Mouse (Mus musculus): Measurements from ENCODE around the gene Creg2. TPM values are rescaled to one million over a fixed set of nuclear protein-coding genes. Genes with fewer than 3 reads are reported as not detected.
"Not testable (repeated sequence)": the region's sequence is repeated elsewhere in the genome, so short reads cannot be mapped to it uniquely, and the experiment has no call there.

The Creg2 gene
- total RNA-seq, 2 experiments from 2014 or later: 0.13 to 0.23 TPM

- not testable (repeated sequence) for DNase-seq
Observed at GRCm38 (mm10) chr1:39597135-39597534, 54.1 kb downstream of the Creg2 start.

GRCm38 (mm10) chr1:39593836-39594235 lies 57.4 kb downstream of the Creg2 start:
- no peak for DNase-seq

GRCm38 (mm10) chr1:39592090-39592489 lies 59.2 kb downstream of the Creg2 start:
- no peak for DNase-seq

GRCm38 (mm10) chr1:39591557-39591956 lies 59.7 kb downstream of the Creg2 start:
- DNase-seq: not testable (repeated sequence)

GRCm38 (mm10) chr1:39590193-39590592 lies 61.1 kb downstream of the Creg2 start:
- DNase-seq: no peak

- no peak for DNase-seq
Observed at GRCm38 (mm10) chr1:39585416-39585815, 65.9 kb downstream of the Creg2 start.

- DNase-seq: no peak
Observed at GRCm38 (mm10) chr1:39583173-39583572, 68.1 kb downstream of the Creg2 start.

GRCm38 (mm10) chr1:39581215-39581614 lies 70.1 kb downstream of the Creg2 start:
- DNase-seq: no peak

- no peak for DNase-seq
Observed at GRCm38 (mm10) chr1:39579139-39579538, 72.1 kb downstream of the Creg2 start.

- DNase-seq: no peak
Observed at GRCm38 (mm10) chr1:39578446-39578845, 72.8 kb downstream of the Creg2 start.

GRCm38 (mm10) chr1:39577253-39577705 lies 74.0 kb downstream of the Creg2 start, which contains the start of gene Rnf149:
Gene Rnf149, minus strand, starts transcription at chr1:39577405.
- DNase-seq: peak; percentile 98 to 99

GRCm38 (mm10) chr1:39576431-39577243 lies 74.6 kb downstream of the Creg2 start:
- peak; percentile 56 to 70 for DNase-seq

GRCm38 (mm10) chr1:39575778-39576375 lies 75.4 kb downstream of the Creg2 start:
- peak in 1 of 2 experiments; percentile 5 for DNase-seq

- DNase-seq: no peak
Observed at GRCm38 (mm10) chr1:39573890-39574289, 77.4 kb downstream of the Creg2 start.

GRCm38 (mm10) chr1:39571653-39572052 lies 79.6 kb downstream of the Creg2 start:
- no peak for DNase-seq

Other genes starting within 250 kb of the Creg2 start
- 10 to 100 TPM in 1 of 2 experiments, 1 to 10 TPM in 1; 6.9 to 18.7 TPM for gene Tbc1d8, start 172.7 kb downstream of the Creg2 start, total RNA-seq (2021)
- gene Cnot11, start 116.5 kb downstream of the Creg2 start, total RNA-seq (2021): 10 to 100 TPM; 20.0 to 20.3 TPM
- 10 to 100 TPM; 48.3 to 51.5 TPM for gene Rnf149, start 74.1 kb downstream of the Creg2 start, total RNA-seq (2021)
- gene Rfx8, start 69.5 kb upstream of the Creg2 start, total RNA-seq (2021): under 1 TPM in 1 of 2 experiments, not detected in 1; 0.20 TPM
- gene Gm3646, start 153.9 kb upstream of the Creg2 start, total RNA-seq (2021): not detected
- 100 to 1,000 TPM in 1 of 2 experiments, 10 to 100 TPM in 1; 93.6 to 114 TPM for gene Map4k4, start 249.4 kb upstream of the Creg2 start, total RNA-seq (2021)